Mouse (Mus musculus) G1E (cell line): ENCODE results near the gene Gdpd3. TPM values are rescaled to one million over a fixed set of nuclear protein-coding genes. Genes with fewer than 3 reads are reported as not detected.

Source experiments
- ATAC-seq: 2 replicates; pipeline ENCODE4 v1.8.0; 2016; ENCODE audit warnings: mild to moderate bottlenecking; ENCODE audit not compliant: insufficient number of reproducible peaks, poor library complexity, low FRiP score, severe bottlenecking; ENCODE audit errors: extremely low read depth
- DNase-seq: peaks from one replicate; pipeline ENCODE4 v3.0.0; 2012; ENCODE audit warnings: low spot score
- H3K27me3 ChIP-seq: 2 replicates; pipeline ENCODE4 v1.6.1; 2012; ENCODE audit warnings: mild to moderate bottlenecking, low read length, inconsistent platforms; ENCODE audit not compliant: insufficient read depth
- H3K36me3 ChIP-seq: replicated peaks from 2 replicates; pipeline ENCODE3; 2012; ENCODE audit warnings: mild to moderate bottlenecking, inconsistent platforms
- H3K4me1 ChIP-seq: 2 replicates; pipeline ENCODE4 v1.6.1; 2012; ENCODE audit warnings: low read depth, low read length, inconsistent platforms, mixed read lengths; ENCODE audit not compliant: insufficient read depth
- H3K4me3 ChIP-seq: 2 replicates; pipeline ENCODE4 v1.5.1; 2012; ENCODE audit warnings: low read depth, mild to moderate bottlenecking, inconsistent platforms, low read length, moderate library complexity, mixed read lengths
- H3K9me3 ChIP-seq: replicated peaks from 2 replicates; pipeline ENCODE4 v1.6.1; 2012; ENCODE audit warnings: inconsistent platforms
- CTCF ChIP-seq: IDR thresholded peaks from 2 replicates; pipeline ENCODE4 v1.5.1; 2012; ENCODE audit warnings: low read depth, low read length, inconsistent platforms, mixed read lengths
- GATA1 ChIP-seq: IDR thresholded peaks from 2 replicates; pipeline ENCODE4 v1.6.1; 2012; ENCODE audit warnings: borderline replicate concordance, low read length, inconsistent platforms, mixed read lengths
- GATA2 ChIP-seq: IDR thresholded peaks from 2 replicates; pipeline ENCODE4 v1.6.1; 2012; ENCODE audit warnings: low read depth, low read length, inconsistent platforms, borderline replicate concordance
- POLR2AphosphoS5 ChIP-seq: IDR thresholded peaks from 2 replicates; pipeline ENCODE4 v1.6.1; 2012; ENCODE audit warnings: low read depth, low read length, inconsistent platforms; ENCODE audit not compliant: insufficient replicate concordance
- TAL1 ChIP-seq: conservative IDR thresholded peaks from 2 replicates; pipeline ENCODE4 v1.6.1; 2012; ENCODE audit warnings: low read depth, low read length, inconsistent platforms, mixed read lengths
- polyA plus RNA-seq: library from polyadenylated mRNA; stranded (reverse); fragments of >175 nt; gene quantifications from 2 replicates; pipeline ENCODE4 v1.2.3, GENCODE M21; 2012
- total RNA-seq, 2 experiments: library from RNA; stranded (forward) in 1 of 2; stranded (reverse) in 1 of 2; fragments of 200-1000 nt in 1 of 2; fragments of >200 nt in 1 of 2; fragmentation: Nextera tagmentation in 1 of 2; gene quantifications; 2 replicates each; pipeline ENCODE4 v1.2.3; 2014 to 2017

Gene Gdpd3
- total and polyA plus RNA-seq, 3 experiments: 6.1 to 29.9 (median 15.4) TPM

- peaks cover 72% of the 10 kb centered on the region for H3K36me3 ChIP-seq
- no peak for ATAC-seq
- no peaks in the 10 kb centered on the region for H3K9me3 ChIP-seq
- DNase-seq: no peak
- TF ChIP-seq GATA1: no peak
- no peak for TF ChIP-seq GATA2
- TF ChIP-seq CTCF: no peak
- TF ChIP-seq POLR2AphosphoS5: no peak
- no peak for TF ChIP-seq TAL1
- H3K27me3 ChIP-seq: no peaks in the 10 kb centered on the region
- H3K4me1 ChIP-seq: peaks cover 63% of the 10 kb centered on the region
- H3K4me3 ChIP-seq: no peak overlapping the region
Observed at GRCm38 (mm10) chr7:126781661-126782370, 15.7 kb downstream of the Gdpd3 start.

- no peak overlapping the region for H3K4me3 ChIP-seq
- DNase-seq (no peak), ATAC-seq (no peak)
- peaks cover 54% of the 10 kb centered on the region for H3K4me1 ChIP-seq
- no peaks in the 10 kb centered on the region for H3K9me3 ChIP-seq
- H3K36me3 ChIP-seq: peaks cover 78% of the 10 kb centered on the region
- no peaks in the 10 kb centered on the region for H3K27me3 ChIP-seq
- TF ChIP-seq TAL1: no peak
- no peak for TF ChIP-seq GATA1
Observed at GRCm38 (mm10) chr7:126782693-126783092, 16.6 kb downstream of the Gdpd3 start.

GRCm38 (mm10) chr7:126784469-126784868 lies 18.3 kb downstream of the Gdpd3 start:
- no peak for ATAC-seq
- Histone ChIP-seq H3K36me3 (peaks cover 82% of the 10 kb centered on the region), H3K4me1 (peaks cover 60% of the 10 kb centered on the region), H3K9me3 (no peaks in the 10 kb centered on the region), H3K4me3 (no peak overlapping the region), H3K27me3 (no peaks in the 10 kb centered on the region)
- TF ChIP-seq GATA2 (no peak), TAL1 (no peak), CTCF (no peak), POLR2AphosphoS5 (0 out of 2 replicates have a peak, but pooled peaks have one; percentile 71)
- no peak for DNase-seq

- H3K9me3 ChIP-seq: no peaks in the 10 kb centered on the region
- no peak for TF ChIP-seq GATA1
- peaks cover 60% of the 10 kb centered on the region for H3K4me1 ChIP-seq
- H3K36me3 ChIP-seq: peaks cover 87% of the 10 kb centered on the region
- no peaks in the 10 kb centered on the region for H3K27me3 ChIP-seq
- H3K4me3 ChIP-seq: no peak overlapping the region
- ATAC-seq (no peak), DNase-seq (no peak)
Observed at GRCm38 (mm10) chr7:126785056-126785455, 18.9 kb downstream of the Gdpd3 start.

GRCm38 (mm10) chr7:126786142-126786541 lies 20.0 kb downstream of the Gdpd3 start:
- no peak for ATAC-seq
- peaks cover 98% of the 10 kb centered on the region for H3K36me3 ChIP-seq
- H3K27me3 ChIP-seq: no peaks in the 10 kb centered on the region
- TF ChIP-seq GATA1: no peak
- TF ChIP-seq POLR2AphosphoS5: no peak
- TF ChIP-seq GATA2: no peak
- no peak for TF ChIP-seq TAL1
- DNase-seq: no peak
- peaks cover 56% of the 10 kb centered on the region for H3K4me1 ChIP-seq
- H3K4me3 ChIP-seq: no peak overlapping the region
- no peaks in the 10 kb centered on the region for H3K9me3 ChIP-seq

- ATAC-seq (no peak), DNase-seq (no peak)
- Histone ChIP-seq H3K36me3 (peaks cover 80% of the 10 kb centered on the region), H3K9me3 (no peaks in the 10 kb centered on the region), H3K4me1 (peaks cover 57% of the 10 kb centered on the region), H3K4me3 (no peak overlapping the region), H3K27me3 (no peaks in the 10 kb centered on the region)
- no peak for TF ChIP-seq CTCF
- TF ChIP-seq POLR2AphosphoS5: no peak
- TF ChIP-seq GATA1: no peak
- no peak for TF ChIP-seq TAL1
- TF ChIP-seq GATA2: no peak
Observed at GRCm38 (mm10) chr7:126789141-126789540, 23.0 kb downstream of the Gdpd3 start.
